Mouse (Mus musculus) olfactory bulb, adult 2 months (tissue): ENCODE measurements around the gene Phf11a.

Experiments used
- CTCF ChIP-seq: fragments of 200-500 bp; IDR thresholded peaks from 2 replicates; pipeline ENCODE4 v1.5.1; 2012; ENCODE audit warnings: low read depth, mild to moderate bottlenecking, low read length, moderate library complexity; ENCODE audit not compliant: insufficient read depth
- POLR2A ChIP-seq: fragments of 200-500 bp; IDR thresholded peaks from 2 replicates; pipeline ENCODE4 v1.6.1; 2012; ENCODE audit warnings: mild to moderate bottlenecking, low read depth, low read length, moderate library complexity; ENCODE audit not compliant: insufficient read depth

DNA sequence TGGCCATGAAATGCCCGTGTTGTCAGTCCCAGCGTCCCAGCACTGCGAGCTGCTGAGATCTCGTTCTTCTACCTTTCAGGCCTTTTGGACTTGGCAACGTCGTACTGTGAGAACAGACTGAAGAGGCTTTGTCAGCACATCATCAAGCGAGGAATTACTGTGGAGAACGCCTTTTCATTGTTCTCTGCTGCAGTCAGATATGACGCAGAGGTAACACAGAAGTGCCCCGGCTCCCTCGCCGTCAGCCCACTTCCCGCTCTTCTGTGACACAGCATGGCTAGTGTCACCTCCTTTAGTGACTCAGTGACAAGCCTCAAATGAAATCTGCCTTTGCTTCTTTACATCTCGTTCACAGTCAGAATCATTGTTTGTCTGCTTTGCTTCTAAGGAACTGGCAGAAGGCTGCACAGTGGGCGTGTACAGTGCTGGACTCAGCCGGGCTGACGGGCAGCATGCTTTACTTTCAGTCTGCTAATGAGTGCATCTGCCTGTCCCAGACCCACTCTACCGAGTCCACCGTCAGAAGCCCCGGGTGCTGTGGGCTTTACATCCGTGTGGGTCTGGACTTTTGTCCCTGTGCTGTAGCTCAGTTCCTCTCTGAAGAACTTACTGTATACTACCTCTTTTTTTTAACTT is 66.9 kb downstream of the Phf11a start:
- TF ChIP-seq CTCF (no peak), POLR2A (no peak)
